Mouse (Mus musculus) intestine, embryonic 15.5 days (tissue): ENCODE results near the gene Fstl4. TPM values are rescaled to one million over a fixed set of nuclear protein-coding genes. Genes with fewer than 3 reads are reported as not detected.
A peak's percentile ranks its signal among the peaks of the same experiment; 100 is the strongest.

ENCODE experiments used
- ATAC-seq: fragments of 200-750 bp; cut with Nextera tagmentation; 2 replicates; pipeline ENCODE4 v1.8.0; 2017; ENCODE audit warnings: moderate TSS enrichment, moderate library complexity
- H3K27ac ChIP-seq: fragments of 300-500 bp; sonication (generic); 2 replicates; pipeline ENCODE4 v1.5.1; 2015; ENCODE audit warnings: mild to moderate bottlenecking, inconsistent platforms
- H3K27me3 ChIP-seq: fragments of 300-500 bp; sonication (generic); replicated peaks from 2 replicates; pipeline ENCODE4 v1.6.1; 2015; ENCODE audit warnings: inconsistent platforms
- H3K36me3 ChIP-seq: fragments of 300-500 bp; sonication (generic); 2 replicates; pipeline ENCODE4 v1.6.1; 2015; ENCODE audit warnings: inconsistent platforms
- H3K4me1 ChIP-seq: fragments of 300-500 bp; sonication (generic); replicated peaks from 2 replicates; pipeline ENCODE4 v1.6.1; 2015; ENCODE audit warnings: inconsistent platforms
- H3K4me2 ChIP-seq: fragments of 300-500 bp; sonication (generic); replicated peaks from 2 replicates; pipeline ENCODE4 v1.6.1; 2015; ENCODE audit warnings: mild to moderate bottlenecking, inconsistent platforms
- H3K4me3 ChIP-seq: fragments of 300-500 bp; sonication (generic); replicated peaks from 2 replicates; pipeline ENCODE4 v1.5.1; 2015; ENCODE audit warnings: inconsistent platforms
- H3K9ac ChIP-seq: fragments of 300-500 bp; sonication (generic); 2 replicates; pipeline ENCODE4 v1.6.1; 2015; ENCODE audit warnings: inconsistent platforms
- H3K9me3 ChIP-seq: fragments of 300-500 bp; sonication (generic); 2 replicates; pipeline ENCODE4 v1.6.1; 2016; ENCODE audit warnings: inconsistent platforms
- WGBS: fragments of 180-500 bp; shearing (Covaris S2); methylation state at CpG from one replicate; pipeline ENCODE4 v1.1.7; 2015; 5-methylcytosine and 5-hydroxymethylcytosine counted together
- polyA plus RNA-seq: library from polyadenylated mRNA; unstranded; fragments of >200 nt; fragmentation: Nextera tagmentation; extraction: Ambion mirVana; gene quantifications from 2 replicates; pipeline ENCODE4 v1.2.1, GENCODE M21; 2015

Fstl4 gene
- polyA plus RNA-seq, 1 experiment from 2014 or later: 6.1 TPM

DNA sequence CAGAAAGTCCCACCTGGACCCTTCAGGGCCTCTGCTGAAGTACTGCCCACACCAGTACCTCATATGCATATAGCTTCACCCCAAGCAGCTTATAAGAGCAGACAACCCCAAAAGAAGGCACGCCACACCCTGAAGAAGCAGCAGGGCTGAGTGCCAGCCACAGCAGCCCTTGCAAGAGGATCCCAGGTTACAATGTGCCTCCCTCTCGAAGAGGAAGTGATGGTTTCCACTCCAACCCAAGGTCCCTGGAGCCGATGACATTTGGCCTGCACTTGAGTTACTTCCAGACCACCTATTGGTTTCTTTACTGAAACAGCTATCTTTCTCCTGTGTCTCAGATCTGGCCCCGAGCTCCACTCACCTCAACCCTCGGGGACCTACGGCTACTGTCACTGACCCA, 373.8 kb downstream of the Fstl4 start:
- no peak for ATAC-seq

GRCm38 (mm10) chr11:53139666-53140065, 375.2 kb downstream of the Fstl4 start:
- H3K27me3 ChIP-seq: no peaks in the 10 kb centered on the region
- no peak overlapping the region for H3K9ac ChIP-seq
- peaks cover 7% of the 10 kb centered on the region; the same call in 1 of the 2 replicates for H3K4me1 ChIP-seq
- H3K27ac ChIP-seq: no peak overlapping the region
- peak; percentile 30 for ATAC-seq
- H3K4me3 ChIP-seq: no peak overlapping the region
- H3K4me2 ChIP-seq: no peak overlapping the region
- no peaks in the 10 kb centered on the region for H3K9me3 ChIP-seq
- no peaks in the 10 kb centered on the region for H3K36me3 ChIP-seq
- WGBS: 80% methylated on average over 3 of the region's 3 CpGs

More for the DNA sequence above, 373.8 kb downstream of the Fstl4 start:
- no peak overlapping the region for H3K9ac ChIP-seq
- H3K4me2 ChIP-seq: no peak overlapping the region
- WGBS: 87% methylated on average over 6 of the region's 6 CpGs
- peaks cover 7% of the 10 kb centered on the region; the same call in 1 of the 2 replicates for H3K4me1 ChIP-seq
- no peaks in the 10 kb centered on the region for H3K27me3 ChIP-seq
- no peaks in the 10 kb centered on the region for H3K36me3 ChIP-seq
- H3K4me3 ChIP-seq: no peak overlapping the region
- no peak overlapping the region for H3K27ac ChIP-seq
- no peaks in the 10 kb centered on the region for H3K9me3 ChIP-seq

- Histone ChIP-seq H3K36me3 (no peaks in the 10 kb centered on the region), H3K4me2 (no peak overlapping the region), H3K9me3 (no peaks in the 10 kb centered on the region), H3K27ac (no peak overlapping the region), H3K9ac (no peak overlapping the region), H3K27me3 (no peaks in the 10 kb centered on the region), H3K4me3 (no peak overlapping the region), H3K4me1 (peaks cover 7% of the 10 kb centered on the region; the same call in 1 of the 2 replicates)
- 79% methylated on average over 8 of the region's 8 CpGs for WGBS
- peak; percentile 64 for ATAC-seq
Observed at GRCm38 (mm10) chr11:53140196-53140595, 375.8 kb downstream of the Fstl4 start.

DNA sequence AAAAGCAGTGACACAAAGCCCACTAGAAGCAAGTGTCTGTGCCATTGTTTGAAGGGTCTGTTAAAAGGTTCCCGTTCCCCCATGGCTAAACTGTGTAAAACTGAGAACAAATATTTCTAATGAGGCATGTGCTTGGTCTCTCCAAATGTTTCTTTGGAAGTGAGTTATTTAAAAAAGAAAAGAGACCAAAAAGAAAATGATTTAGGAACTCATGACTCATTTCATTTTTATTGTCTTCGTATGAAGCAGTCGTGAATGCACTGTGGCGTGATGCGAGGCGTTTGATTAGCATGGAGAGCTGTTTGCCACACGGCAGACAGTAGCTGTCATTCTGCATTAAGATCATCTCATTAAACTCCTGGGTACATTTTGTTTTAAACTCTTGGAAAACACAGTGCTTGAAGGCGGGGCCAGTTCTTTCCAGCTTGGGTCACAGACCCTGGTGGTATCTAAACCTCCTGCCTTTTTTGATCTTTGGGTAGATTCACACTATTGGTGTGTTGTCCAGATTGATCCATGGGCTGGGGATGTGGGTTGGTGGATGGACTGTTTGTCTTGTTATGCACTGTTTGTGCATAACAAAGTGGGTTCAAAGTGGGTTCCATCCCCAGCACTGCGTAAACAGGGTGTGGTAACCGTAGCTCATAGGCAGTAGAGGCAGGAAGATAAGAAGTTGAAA, 376.4 kb downstream of the Fstl4 start:
- H3K27me3 ChIP-seq: no peaks in the 10 kb centered on the region
- peaks cover 7% of the 10 kb centered on the region; the same call in 1 of the 2 replicates for H3K4me1 ChIP-seq
- no peak overlapping the region for H3K4me3 ChIP-seq
- no peak overlapping the region for H3K4me2 ChIP-seq
- H3K9ac ChIP-seq: no peak overlapping the region
- 78% methylated on average over 10 of the region's 10 CpGs for WGBS
- H3K9me3 ChIP-seq: no peaks in the 10 kb centered on the region
- H3K27ac ChIP-seq: no peak overlapping the region
- H3K36me3 ChIP-seq: no peaks in the 10 kb centered on the region
- no peak for ATAC-seq

DNA sequence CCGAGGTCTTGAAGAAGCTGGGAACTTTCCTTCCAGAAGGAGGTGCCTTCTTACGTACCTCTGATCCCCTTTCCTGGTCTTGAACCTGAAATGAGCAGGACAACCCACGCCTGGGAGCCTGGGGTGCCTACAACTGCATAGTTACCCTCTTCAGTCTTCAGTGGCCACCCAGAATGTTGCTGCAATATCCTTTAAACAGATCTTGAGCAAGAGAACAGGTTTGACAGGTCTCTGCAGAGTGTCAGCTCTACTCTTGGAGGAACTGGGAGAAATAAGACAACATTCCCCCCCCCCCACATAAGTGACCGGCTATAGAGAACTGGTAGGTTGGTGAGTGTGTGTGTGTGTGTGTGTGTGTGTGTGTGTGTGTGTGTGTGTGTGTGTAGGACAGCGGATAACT, 379.1 kb downstream of the Fstl4 start:
- H3K4me2 ChIP-seq: no peak overlapping the region
- peak; percentile 50 for ATAC-seq
- WGBS: 53% methylated on average over 5 of the region's 5 CpGs

GRCm38 (mm10) chr11:53144506-53144905, 380.1 kb downstream of the Fstl4 start:
- no peaks in the 10 kb centered on the region for H3K9me3 ChIP-seq
- no peak overlapping the region for H3K9ac ChIP-seq
- H3K4me1 ChIP-seq: peaks cover 7% of the 10 kb centered on the region; the same call in 1 of the 2 replicates
- H3K27ac ChIP-seq: no peak overlapping the region
- WGBS: 72% methylated on average over 5 of the region's 5 CpGs
- H3K4me2 ChIP-seq: no peak overlapping the region
- H3K4me3 ChIP-seq: no peak overlapping the region
- H3K36me3 ChIP-seq: no peaks in the 10 kb centered on the region
- no peaks in the 10 kb centered on the region for H3K27me3 ChIP-seq
- no peak for ATAC-seq

More for the DNA sequence above, 379.1 kb downstream of the Fstl4 start:
- H3K4me1 ChIP-seq: peaks cover 7% of the 10 kb centered on the region; the same call in 1 of the 2 replicates
- H3K4me3 ChIP-seq: no peak overlapping the region
- H3K9me3 ChIP-seq: no peaks in the 10 kb centered on the region
- no peaks in the 10 kb centered on the region for H3K36me3 ChIP-seq
- H3K27ac ChIP-seq: no peak overlapping the region
- H3K27me3 ChIP-seq: no peaks in the 10 kb centered on the region
- H3K9ac ChIP-seq: no peak overlapping the region

DNA sequence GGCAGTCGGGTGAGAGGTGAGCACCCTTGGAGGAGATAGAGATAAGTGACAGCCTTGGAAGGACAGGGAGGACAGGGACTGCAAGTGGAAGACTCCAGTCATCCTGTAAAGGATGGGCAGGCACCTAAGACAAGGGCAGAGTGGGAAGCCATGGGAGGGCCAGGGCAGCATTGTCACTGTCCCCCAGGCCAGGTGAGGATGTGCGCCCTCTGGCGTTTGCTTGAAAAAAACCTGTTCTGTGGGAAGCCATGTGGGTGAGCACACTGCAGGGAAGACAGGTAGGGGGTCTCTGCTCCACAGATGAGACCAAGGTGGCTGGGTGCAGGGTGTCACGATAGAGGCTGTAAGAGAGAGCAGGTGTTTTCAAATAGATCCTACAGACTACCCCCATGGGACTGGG, 381.9 kb downstream of the Fstl4 start:
- WGBS: 38% methylated on average over 4 of the region's 4 CpGs
- no peak for ATAC-seq
- Histone ChIP-seq H3K36me3 (no peaks in the 10 kb centered on the region), H3K4me2 (no peak overlapping the region), H3K27ac (no peak overlapping the region), H3K9me3 (no peaks in the 10 kb centered on the region), H3K4me3 (no peak overlapping the region), H3K9ac (no peak overlapping the region), H3K27me3 (no peaks in the 10 kb centered on the region), H3K4me1 (peaks cover 3% of the 10 kb centered on the region; the same call in 1 of the 2 replicates)

GRCm38 (mm10) chr11:53156463-53156862, 392.0 kb downstream of the Fstl4 start:
- H3K4me1 ChIP-seq: peaks cover 10% of the 10 kb centered on the region; the same call in 1 of the 2 replicates
- H3K4me3 ChIP-seq: no peak overlapping the region
- no peak overlapping the region for H3K4me2 ChIP-seq
- H3K27ac ChIP-seq: no peak overlapping the region
- WGBS: 82% methylated on average over 7 of the region's 7 CpGs
- no peaks in the 10 kb centered on the region for H3K9me3 ChIP-seq
- H3K36me3 ChIP-seq: no peaks in the 10 kb centered on the region
- no peak overlapping the region for H3K9ac ChIP-seq
- ATAC-seq: no peak
- no peaks in the 10 kb centered on the region for H3K27me3 ChIP-seq

DNA sequence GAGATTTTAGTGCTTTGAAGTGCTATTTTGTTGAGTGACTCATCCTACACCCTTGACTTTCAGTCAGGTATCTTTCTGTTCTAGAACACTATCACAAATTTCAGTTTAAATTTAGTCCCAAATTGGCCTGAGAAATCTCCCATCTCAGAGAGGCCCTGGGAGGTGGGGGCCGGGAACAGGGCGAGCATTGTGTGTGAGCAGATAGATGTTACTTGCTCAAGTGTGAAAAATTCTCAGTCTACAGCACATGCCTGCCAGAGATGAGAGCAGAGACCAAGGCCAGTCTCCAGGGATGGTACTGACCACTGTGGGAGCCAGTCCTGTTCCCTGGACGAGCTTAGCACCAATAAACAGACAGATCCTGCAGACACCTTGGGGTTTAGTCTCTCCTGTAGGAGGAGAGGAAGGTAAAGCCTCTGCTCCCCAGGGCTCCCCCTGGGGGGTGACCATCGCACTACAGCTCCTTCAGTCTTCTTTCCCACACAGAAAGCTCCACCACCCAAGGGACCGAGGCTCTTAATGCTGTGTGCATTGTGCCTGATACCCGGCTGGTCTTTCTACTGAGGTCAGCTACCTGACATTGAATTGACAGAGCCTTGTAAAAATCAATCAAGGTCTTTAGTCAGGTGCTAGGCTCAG, 393.3 kb downstream of the Fstl4 start:
- Histone ChIP-seq H3K27ac (no peak overlapping the region), H3K4me1 (peaks cover 10% of the 10 kb centered on the region; the same call in 1 of the 2 replicates), H3K4me2 (no peak overlapping the region), H3K9ac (no peak overlapping the region), H3K4me3 (no peak overlapping the region), H3K27me3 (no peaks in the 10 kb centered on the region), H3K9me3 (no peaks in the 10 kb centered on the region), H3K36me3 (no peaks in the 10 kb centered on the region)
- WGBS: 69% methylated on average over 6 of the region's 6 CpGs
- ATAC-seq: no peak

DNA sequence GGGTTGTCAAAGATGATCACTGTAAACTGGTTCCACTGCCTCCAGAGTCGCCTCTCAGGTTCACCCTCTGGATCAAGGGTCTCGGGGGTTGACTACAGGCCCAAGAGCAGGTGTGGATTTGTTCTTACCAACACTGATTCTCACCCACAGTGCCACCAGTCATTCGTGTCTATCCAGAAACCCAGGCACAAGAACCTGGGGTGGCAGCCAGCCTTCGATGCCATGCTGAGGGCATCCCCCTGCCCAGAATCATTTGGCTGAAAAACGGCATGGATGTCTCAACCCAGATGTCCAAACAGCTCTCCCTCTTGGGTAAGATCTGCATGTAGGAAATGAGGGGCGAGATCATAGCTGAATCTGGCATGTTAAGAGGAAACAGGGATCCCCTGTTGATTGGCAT, 398.0 kb downstream of the Fstl4 start:
- WGBS: 82% methylated on average over 6 of the region's 6 CpGs
- Histone ChIP-seq H3K4me2 (no peak overlapping the region), H3K9ac (no peak overlapping the region), H3K36me3 (no peaks in the 10 kb centered on the region), H3K27ac (no peak overlapping the region), H3K4me1 (no peaks in the 10 kb centered on the region), H3K9me3 (no peaks in the 10 kb centered on the region), H3K27me3 (no peaks in the 10 kb centered on the region), H3K4me3 (no peak overlapping the region)
- no peak for ATAC-seq

- no peak overlapping the region for H3K4me2 ChIP-seq
- no peak overlapping the region for H3K27ac ChIP-seq
- H3K9me3 ChIP-seq: no peaks in the 10 kb centered on the region
- H3K36me3 ChIP-seq: no peaks in the 10 kb centered on the region
- no peak overlapping the region for H3K4me3 ChIP-seq
- 58% methylated on average over 2 of the region's 2 CpGs for WGBS
- ATAC-seq: no peak
- H3K4me1 ChIP-seq: no peaks in the 10 kb centered on the region
- no peak overlapping the region for H3K9ac ChIP-seq
- H3K27me3 ChIP-seq: no peaks in the 10 kb centered on the region
Observed at GRCm38 (mm10) chr11:53166478-53166877, 402.0 kb downstream of the Fstl4 start.

DNA sequence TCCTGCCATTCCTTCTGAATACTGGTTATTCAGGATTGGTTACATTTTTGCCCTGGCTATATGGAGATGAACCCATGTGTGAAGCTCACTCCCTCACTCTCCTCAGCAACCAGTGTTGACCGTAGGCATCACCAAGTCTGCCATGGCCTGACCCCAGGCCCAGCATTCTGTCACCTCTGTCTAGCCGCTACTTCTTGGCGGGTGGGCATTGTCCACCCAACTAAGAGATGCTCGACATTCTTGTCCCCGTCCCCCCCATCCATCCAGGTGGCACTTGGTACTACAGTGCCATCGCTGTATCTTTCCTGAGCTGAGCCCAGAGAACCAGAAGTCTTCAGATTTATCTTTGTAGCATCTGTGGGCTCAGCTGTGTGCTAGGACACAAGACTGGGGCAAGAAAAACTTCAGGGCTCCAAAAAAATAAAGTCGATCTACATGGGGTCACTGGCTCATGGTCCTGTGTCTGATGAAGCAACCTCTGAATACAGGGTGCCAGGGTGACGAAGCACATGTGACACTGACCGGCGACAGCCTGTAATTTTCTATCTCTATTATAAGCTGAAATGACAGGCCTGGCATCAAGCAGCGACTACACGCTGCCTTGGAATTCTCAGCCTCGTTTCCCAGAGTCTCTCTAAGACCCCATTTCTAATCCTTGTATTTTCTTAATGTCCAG, 417.9 kb downstream of the Fstl4 start:
- Histone ChIP-seq H3K4me3 (no peak overlapping the region), H3K4me1 (no peaks in the 10 kb centered on the region), H3K36me3 (no peaks in the 10 kb centered on the region), H3K9me3 (no peaks in the 10 kb centered on the region), H3K4me2 (no peak overlapping the region), H3K27me3 (no peaks in the 10 kb centered on the region), H3K9ac (no peak overlapping the region), H3K27ac (no peak overlapping the region)
- no peak for ATAC-seq
- 69% methylated on average over 13 of the region's 13 CpGs for WGBS
